Mouse (Mus musculus) midbrain, embryonic 15.5 days (tissue): ENCODE data around the gene 2010111I01Rik. TPM values are rescaled to one million over a fixed set of nuclear protein-coding genes. Genes with fewer than 3 reads are reported as not detected.
A peak's percentile ranks its signal among the peaks of the same experiment; 100 is the strongest.

ENCODE experiments used
- ATAC-seq: fragments of 200-750 bp; cut with Nextera tagmentation; replicated peaks from 2 replicates; pipeline ENCODE4 v1.8.0; 2017; ENCODE audit warnings: moderate TSS enrichment
- H3K27ac ChIP-seq: fragments of 300-500 bp; sonication (generic); 2 replicates; pipeline ENCODE4 v1.5.1; 2015; ENCODE audit warnings: mild to moderate bottlenecking, inconsistent platforms
- H3K27me3 ChIP-seq: fragments of 300-500 bp; sonication (generic); replicated peaks from 2 replicates; pipeline ENCODE4 v1.6.1; 2015; ENCODE audit warnings: inconsistent platforms
- H3K36me3 ChIP-seq: fragments of 300-500 bp; sonication (generic); replicated peaks from 2 replicates; pipeline ENCODE4 v1.6.1; 2015; ENCODE audit warnings: inconsistent platforms
- H3K4me1 ChIP-seq: fragments of 300-500 bp; sonication (generic); 2 replicates; pipeline ENCODE4 v1.6.1; 2015; ENCODE audit warnings: inconsistent platforms
- H3K4me2 ChIP-seq: fragments of 300-500 bp; sonication (generic); 2 replicates; pipeline ENCODE4 v1.6.1; 2015; ENCODE audit warnings: inconsistent platforms, mild to moderate bottlenecking, moderate library complexity
- H3K4me3 ChIP-seq: fragments of 300-500 bp; sonication (generic); 2 replicates; pipeline ENCODE4 v1.5.1; 2015; ENCODE audit warnings: mild to moderate bottlenecking, inconsistent platforms
- H3K9ac ChIP-seq: fragments of 300-500 bp; sonication (generic); 2 replicates; pipeline ENCODE4 v1.6.1; 2015; ENCODE audit warnings: mild to moderate bottlenecking, inconsistent platforms
- H3K9me3 ChIP-seq: fragments of 300-500 bp; sonication (generic); 2 replicates; pipeline ENCODE4 v1.6.1; 2016; ENCODE audit warnings: inconsistent platforms
- WGBS: fragments of 180-500 bp; shearing (Covaris S2); methylation state at CpG from one replicate; pipeline ENCODE4 v1.1.7; 2015; ENCODE audit warnings: mixed read lengths; 5-methylcytosine and 5-hydroxymethylcytosine counted together
- polyA plus RNA-seq: library from polyadenylated mRNA; unstranded; fragments of >200 nt; fragmentation: Nextera tagmentation; extraction: Ambion mirVana; gene quantifications from 2 replicates; pipeline ENCODE4 v1.2.1, GENCODE M21; 2015

Gene 2010111I01Rik
- polyA plus RNA-seq, 1 experiment from 2014 or later: 29.0 TPM

- Histone ChIP-seq H3K4me1 (no peaks in the 10 kb centered on the region; the same call in 1 of the 2 replicates), H3K36me3 (no peaks in the 10 kb centered on the region), H3K9ac (no peak overlapping the region), H3K4me2 (no peak overlapping the region), H3K9me3 (no peaks in the 10 kb centered on the region), H3K4me3 (no peak overlapping the region), H3K27ac (no peak overlapping the region), H3K27me3 (no peaks in the 10 kb centered on the region)
- no peak for ATAC-seq
- 84% methylated on average over 10 of the region's 10 CpGs for WGBS
Measured at GRCm38 (mm10) chr13:63156264-63156663, 191.6 kb downstream of the 2010111I01Rik start.

GRCm38 (mm10) chr13:63170282-63171073 is 205.8 kb downstream of the 2010111I01Rik start:
- Histone ChIP-seq H3K27me3 (no peaks in the 10 kb centered on the region), H3K27ac (no peak overlapping the region), H3K36me3 (no peaks in the 10 kb centered on the region), H3K9ac (no peak overlapping the region), H3K4me1 (peaks cover 12% of the 10 kb centered on the region; the same call in 1 of the 2 replicates), H3K9me3 (no peaks in the 10 kb centered on the region), H3K4me3 (no peak overlapping the region), H3K4me2 (no peak overlapping the region)
- WGBS: 67% methylated on average over 11 of the region's 11 CpGs
- 0 out of 2 replicates have a peak, but pooled peaks have one; percentile 30 for ATAC-seq

- H3K9me3 ChIP-seq: no peaks in the 10 kb centered on the region
- 29% methylated on average over 13 of the region's 13 CpGs for WGBS
- no peak overlapping the region for H3K9ac ChIP-seq
- no peaks in the 10 kb centered on the region for H3K27me3 ChIP-seq
- H3K36me3 ChIP-seq: no peaks in the 10 kb centered on the region
- H3K4me1 ChIP-seq: peaks cover 12% of the 10 kb centered on the region; the same call in 1 of the 2 replicates
- no peak for ATAC-seq
- no peak overlapping the region for H3K4me2 ChIP-seq
- H3K4me3 ChIP-seq: no peak overlapping the region
- H3K27ac ChIP-seq: no peak overlapping the region
Measured at GRCm38 (mm10) chr13:63171347-63172096, 206.8 kb downstream of the 2010111I01Rik start.

GRCm38 (mm10) chr13:63172097-63172445 is 207.4 kb downstream of the 2010111I01Rik start:
- Histone ChIP-seq H3K9me3 (no peaks in the 10 kb centered on the region), H3K27me3 (no peaks in the 10 kb centered on the region), H3K9ac (no peak overlapping the region), H3K36me3 (no peaks in the 10 kb centered on the region), H3K27ac (no peak overlapping the region), H3K4me2 (no peak overlapping the region), H3K4me1 (peaks cover 12% of the 10 kb centered on the region; the same call in 1 of the 2 replicates), H3K4me3 (no peak overlapping the region)
- no peak for ATAC-seq
- 72% methylated on average over 3 of the region's 3 CpGs for WGBS

GRCm38 (mm10) chr13:63174252-63175020 is 209.7 kb downstream of the 2010111I01Rik start:
- H3K4me2 ChIP-seq: no peak overlapping the region
- H3K36me3 ChIP-seq: no peaks in the 10 kb centered on the region
- H3K27ac ChIP-seq: no peak overlapping the region
- ATAC-seq: no peak
- H3K4me1 ChIP-seq: peaks cover 12% of the 10 kb centered on the region; the same call in 1 of the 2 replicates
- no peaks in the 10 kb centered on the region for H3K9me3 ChIP-seq
- H3K4me3 ChIP-seq: no peak overlapping the region
- H3K27me3 ChIP-seq: no peaks in the 10 kb centered on the region
- 84% methylated on average over 6 of the region's 6 CpGs for WGBS
- H3K9ac ChIP-seq: no peak overlapping the region

- Histone ChIP-seq H3K27ac (no peak overlapping the region), H3K9me3 (no peaks in the 10 kb centered on the region), H3K27me3 (no peaks in the 10 kb centered on the region), H3K9ac (no peak overlapping the region), H3K4me3 (no peak overlapping the region), H3K36me3 (no peaks in the 10 kb centered on the region), H3K4me1 (peaks cover 7% of the 10 kb centered on the region; the same call in 1 of the 2 replicates), H3K4me2 (no peak overlapping the region)
- WGBS: 86% methylated on average over 4 of the region's 4 CpGs
- ATAC-seq: no peak
Measured at GRCm38 (mm10) chr13:63176131-63176530, 211.4 kb downstream of the 2010111I01Rik start.

- H3K36me3 ChIP-seq: no peaks in the 10 kb centered on the region
- no peak overlapping the region for H3K4me2 ChIP-seq
- no peak overlapping the region for H3K27ac ChIP-seq
- H3K4me3 ChIP-seq: no peak overlapping the region
- no peak overlapping the region for H3K9ac ChIP-seq
- H3K4me1 ChIP-seq: no peaks in the 10 kb centered on the region
- no peaks in the 10 kb centered on the region for H3K27me3 ChIP-seq
- 94% methylated on average over 4 of the region's 4 CpGs for WGBS
- no peaks in the 10 kb centered on the region for H3K9me3 ChIP-seq
- no peak for ATAC-seq
Measured at GRCm38 (mm10) chr13:63177232-63177631, 212.5 kb downstream of the 2010111I01Rik start.

- Histone ChIP-seq H3K9ac (no peak overlapping the region), H3K27ac (no peak overlapping the region), H3K9me3 (no peaks in the 10 kb centered on the region), H3K36me3 (no peaks in the 10 kb centered on the region), H3K4me2 (no peak overlapping the region), H3K4me3 (no peak overlapping the region), H3K4me1 (0 out of 2 replicates have a peak, but pooled peaks cover under 1% of the 10 kb centered on the region), H3K27me3 (no peaks in the 10 kb centered on the region)
- 81% methylated on average over 4 of the region's 4 CpGs for WGBS
- ATAC-seq: no peak
Measured at GRCm38 (mm10) chr13:63180641-63181235, 216.0 kb downstream of the 2010111I01Rik start.

GRCm38 (mm10) chr13:63184946-63185345 is 220.3 kb downstream of the 2010111I01Rik start:
- no peak overlapping the region for H3K4me3 ChIP-seq
- no peaks in the 10 kb centered on the region for H3K9me3 ChIP-seq
- no peak overlapping the region for H3K9ac ChIP-seq
- no peak overlapping the region for H3K4me2 ChIP-seq
- H3K4me1 ChIP-seq: peaks cover 10% of the 10 kb centered on the region
- no peak overlapping the region for H3K27ac ChIP-seq
- 54% methylated on average over 6 of the region's 6 CpGs for WGBS
- no peaks in the 10 kb centered on the region for H3K27me3 ChIP-seq
- no peaks in the 10 kb centered on the region for H3K36me3 ChIP-seq
- no peak for ATAC-seq

GRCm38 (mm10) chr13:63186217-63186616 is 221.5 kb downstream of the 2010111I01Rik start:
- H3K27ac ChIP-seq: no peak overlapping the region
- H3K4me3 ChIP-seq: no peak overlapping the region
- ATAC-seq: peak; percentile 60; the same call in 1 of the 2 replicates
- H3K9ac ChIP-seq: no peak overlapping the region
- no peaks in the 10 kb centered on the region; the same call in 1 of the 2 replicates for H3K36me3 ChIP-seq
- no peak overlapping the region for H3K4me2 ChIP-seq
- 56% methylated on average over 4 of the region's 4 CpGs for WGBS
- H3K27me3 ChIP-seq: no peaks in the 10 kb centered on the region
- H3K4me1 ChIP-seq: peaks cover 10% of the 10 kb centered on the region
- H3K9me3 ChIP-seq: no peaks in the 10 kb centered on the region

GRCm38 (mm10) chr13:63186642-63187041 is 221.9 kb downstream of the 2010111I01Rik start:
- H3K9me3 ChIP-seq: no peaks in the 10 kb centered on the region
- peaks cover 10% of the 10 kb centered on the region for H3K4me1 ChIP-seq
- no peak overlapping the region for H3K4me3 ChIP-seq
- ATAC-seq: no peak
- no peak overlapping the region for H3K27ac ChIP-seq
- WGBS: 94% methylated on average over 1 of the region's 1 CpGs
- H3K36me3 ChIP-seq: no peaks in the 10 kb centered on the region; the same call in 1 of the 2 replicates
- H3K9ac ChIP-seq: no peak overlapping the region
- H3K27me3 ChIP-seq: no peaks in the 10 kb centered on the region
- no peak overlapping the region for H3K4me2 ChIP-seq
